Mouse (Mus musculus): ENCODE results near the gene Cpm. TPM values are rescaled to one million over a fixed set of nuclear protein-coding genes. Genes with fewer than 3 reads are reported as not detected.

The Cpm gene
- polyA plus RNA-seq, 1 experiment from 2014 or later = 49.3 TPM

GRCm38 (mm10) chr10:117619041-117619861, 10.0 kb upstream of the Cpm start:
- no peaks in the 10 kb centered on the region for H3K27me3 ChIP-seq
- 77% methylated on average over 27 of the region's 27 CpGs for WGBS
- no peak overlapping the region for H3K4me2 ChIP-seq
- no peak overlapping the region for H3K9ac ChIP-seq
- H3K36me3 ChIP-seq = no peaks in the 10 kb centered on the region
- no peak for ATAC-seq (ENCODE audit: borderline replicate concordance, extremely low read depth, low FRiP score, low TSS enrichment)
- H3K4me1 ChIP-seq = no peaks in the 10 kb centered on the region
- H3K27ac ChIP-seq = no peak overlapping the region
- no peak overlapping the region for H3K4me3 ChIP-seq
- no peaks in the 10 kb centered on the region for H3K9me3 ChIP-seq

GRCm38 (mm10) chr10:117619862-117620179, 9.5 kb upstream of the Cpm start:
- WGBS = 84% methylated on average over 2 of the region's 2 CpGs
- Histone ChIP-seq H3K4me2 (no peak overlapping the region), H3K27me3 (no peaks in the 10 kb centered on the region), H3K36me3 (no peaks in the 10 kb centered on the region), H3K27ac (no peak overlapping the region), H3K4me1 (no peaks in the 10 kb centered on the region), H3K9ac (no peak overlapping the region), H3K9me3 (no peaks in the 10 kb centered on the region), H3K4me3 (no peak overlapping the region)
- no peak for ATAC-seq (ENCODE audit: borderline replicate concordance, extremely low read depth, low FRiP score, low TSS enrichment)

GRCm38 (mm10) chr10:117620530-117620929, 8.8 kb upstream of the Cpm start:
- no peak for ATAC-seq (ENCODE audit: borderline replicate concordance, extremely low read depth, low FRiP score, low TSS enrichment)
- no peaks in the 10 kb centered on the region for H3K27me3 ChIP-seq
- 80% methylated on average over 4 of the region's 4 CpGs for WGBS

GRCm38 (mm10) chr10:117620934-117621501, 8.3 kb upstream of the Cpm start:
- H3K27me3 ChIP-seq = no peaks in the 10 kb centered on the region
- no peak for ATAC-seq (ENCODE audit: borderline replicate concordance, extremely low read depth, low FRiP score, low TSS enrichment)
- H3K36me3 ChIP-seq = no peaks in the 10 kb centered on the region
- no peaks in the 10 kb centered on the region for H3K9me3 ChIP-seq
- no peak overlapping the region for H3K4me2 ChIP-seq
- no peak overlapping the region for H3K9ac ChIP-seq
- no peak overlapping the region for H3K4me3 ChIP-seq
- no peaks in the 10 kb centered on the region for H3K4me1 ChIP-seq
- WGBS = 76% methylated on average over 3 of the region's 3 CpGs
- H3K27ac ChIP-seq = no peak overlapping the region

More at GRCm38 (mm10) chr10:117620530-117620929, 8.8 kb upstream of the Cpm start:
- H3K4me2 ChIP-seq = no peak overlapping the region
- H3K36me3 ChIP-seq = no peaks in the 10 kb centered on the region
- H3K9me3 ChIP-seq = no peaks in the 10 kb centered on the region
- H3K27ac ChIP-seq = no peak overlapping the region
- no peaks in the 10 kb centered on the region for H3K4me1 ChIP-seq
- no peak overlapping the region for H3K4me3 ChIP-seq
- H3K9ac ChIP-seq = no peak overlapping the region

- Histone ChIP-seq H3K27me3 (0 out of 2 replicates have a peak, but pooled peaks cover under 1% of the 10 kb centered on the region), H3K4me3 (no peak overlapping the region), H3K4me1 (no peaks in the 10 kb centered on the region), H3K9ac (no peak overlapping the region), H3K9me3 (no peaks in the 10 kb centered on the region), H3K27ac (no peak overlapping the region), H3K36me3 (no peaks in the 10 kb centered on the region), H3K4me2 (no peak overlapping the region)
- 89% methylated on average over 12 of the region's 12 CpGs for WGBS
- ATAC-seq (ENCODE audit: borderline replicate concordance, extremely low read depth, low FRiP score, low TSS enrichment) = no peak
Measured at GRCm38 (mm10) chr10:117621616-117622533, 7.4 kb upstream of the Cpm start.

- no peak overlapping the region for H3K27ac ChIP-seq
- H3K27me3 ChIP-seq = peaks cover 12% of the 10 kb centered on the region; the same call in 1 of the 2 replicates
- H3K36me3 ChIP-seq = no peaks in the 10 kb centered on the region
- no peak overlapping the region for H3K9ac ChIP-seq
- ATAC-seq (ENCODE audit: borderline replicate concordance, extremely low read depth, low FRiP score, low TSS enrichment) = no peak
- H3K4me1 ChIP-seq = peaks cover 10% of the 10 kb centered on the region
- no peak overlapping the region for H3K4me3 ChIP-seq
- H3K4me2 ChIP-seq = no peak overlapping the region
- no peaks in the 10 kb centered on the region for H3K9me3 ChIP-seq
Measured at GRCm38 (mm10) chr10:117623358-117623757, 5.9 kb upstream of the Cpm start.

GRCm38 (mm10) chr10:117624222-117624621, 5.1 kb upstream of the Cpm start:
- WGBS = 55% methylated on average over 3 of the region's 3 CpGs
- Histone ChIP-seq H3K4me2 (no peak overlapping the region), H3K27ac (no peak overlapping the region), H3K4me1 (peaks cover 18% of the 10 kb centered on the region), H3K27me3 (peaks cover 17% of the 10 kb centered on the region; the same call in 1 of the 2 replicates), H3K4me3 (no peak overlapping the region), H3K9me3 (no peaks in the 10 kb centered on the region), H3K9ac (no peak overlapping the region), H3K36me3 (no peaks in the 10 kb centered on the region)
- ATAC-seq (ENCODE audit: borderline replicate concordance, extremely low read depth, low FRiP score, low TSS enrichment) = no peak

- Histone ChIP-seq H3K27me3 (peaks cover 21% of the 10 kb centered on the region; the same call in 1 of the 2 replicates), H3K9ac (no peak overlapping the region), H3K36me3 (no peaks in the 10 kb centered on the region), H3K9me3 (no peaks in the 10 kb centered on the region), H3K27ac (no peak overlapping the region), H3K4me2 (no peak overlapping the region), H3K4me1 (peaks cover 21% of the 10 kb centered on the region), H3K4me3 (no peak overlapping the region)
- WGBS = 67% methylated on average over 9 of the region's 9 CpGs
- ATAC-seq (ENCODE audit: borderline replicate concordance, extremely low read depth, low FRiP score, low TSS enrichment) = no peak
Measured at GRCm38 (mm10) chr10:117624655-117625497, 4.4 kb upstream of the Cpm start.

- Histone ChIP-seq H3K36me3 (no peaks in the 10 kb centered on the region), H3K27ac (no peak overlapping the region), H3K4me2 (no peak overlapping the region), H3K9ac (no peak overlapping the region), H3K27me3 (peaks cover 29% of the 10 kb centered on the region; the same call in 1 of the 2 replicates), H3K4me1 (peaks cover 23% of the 10 kb centered on the region), H3K9me3 (no peaks in the 10 kb centered on the region), H3K4me3 (no peak overlapping the region)
- no peak for ATAC-seq (ENCODE audit: borderline replicate concordance, extremely low read depth, low FRiP score, low TSS enrichment)
- WGBS = 54% methylated on average over 8 of the region's 9 CpGs
Measured at GRCm38 (mm10) chr10:117625500-117626296, 3.6 kb upstream of the Cpm start.

GRCm38 (mm10) chr10:117626297-117626613, 3.0 kb upstream of the Cpm start:
- ATAC-seq (ENCODE audit: borderline replicate concordance, extremely low read depth, low FRiP score, low TSS enrichment) = no peak
- H3K27ac ChIP-seq = no peak overlapping the region
- no peak overlapping the region for H3K9ac ChIP-seq
- H3K27me3 ChIP-seq = peaks cover 32% of the 10 kb centered on the region
- H3K9me3 ChIP-seq = no peaks in the 10 kb centered on the region
- H3K4me1 ChIP-seq = peaks cover 23% of the 10 kb centered on the region
- 78% methylated on average over 3 of the region's 3 CpGs for WGBS
- no peaks in the 10 kb centered on the region for H3K36me3 ChIP-seq
- no peak overlapping the region for H3K4me3 ChIP-seq
- H3K4me2 ChIP-seq = no peak overlapping the region
